Mouse (Mus musculus): ENCODE measurements around the gene Bmp8b.

- TF ChIP-seq CTCF (IDR thresholded peaks at IDR 0.05; ENCODE audit: low read depth, low read length) (no peak), POLR2A (IDR thresholded peaks at IDR 0.05; ENCODE audit: extremely low read depth, insufficient read depth, low read length) (no peak)
Observed at GRCm38 (mm10) chr4:123076928-123077327, 28.0 kb upstream of the Bmp8b start.
